Mouse (Mus musculus) liver, embryonic 14.5 days (tissue): Measurements from ENCODE around the gene Prep.

Experiments used
- CTCF ChIP-seq: IDR thresholded peaks from 2 replicates; pipeline ENCODE4 v1.5.1; 2016; ENCODE audit warnings: antibody characterized with exemption, low read depth, control low read depth
- EP300 ChIP-seq: IDR thresholded peaks from 2 replicates; pipeline ENCODE4 v1.6.1; 2016; ENCODE audit warnings: antibody characterized with exemption, low read depth

DNA sequence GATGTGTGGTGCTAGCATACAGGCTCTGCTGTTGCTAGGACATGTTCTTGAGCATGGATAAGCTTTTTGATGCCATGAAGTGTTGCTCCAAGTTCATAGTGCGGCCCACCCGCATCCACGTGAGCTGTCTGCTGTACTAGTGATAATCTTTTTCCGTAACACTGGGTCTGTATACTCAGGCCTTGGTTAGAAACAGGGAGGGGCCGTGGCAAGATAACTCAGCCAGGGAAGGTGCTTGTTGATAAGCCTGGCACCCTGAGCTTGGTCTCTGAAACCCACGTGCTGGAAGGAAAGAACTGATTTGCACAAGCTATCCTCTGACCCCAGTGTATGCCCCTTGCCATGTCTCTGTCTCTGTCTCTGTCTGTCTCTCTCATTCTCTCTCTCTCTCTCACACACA, 63.0 kb downstream of the Prep start:
- TF ChIP-seq CTCF: no peak
- peak; percentile 87 for TF ChIP-seq EP300
